Mouse (Mus musculus) embryo, embryonic 11 days (tissue): Measurements from ENCODE around the gene Hist2h2ab.
A peak's percentile ranks its signal among the peaks of the same experiment; 100 is the strongest.
"Not testable (repeated sequence)": the region's sequence is repeated elsewhere in the genome, so short reads cannot be mapped to it uniquely, and the experiment has no call there.

Experiments used
- DNase-seq: peaks from one replicate; pipeline ENCODE4 v3.0.0-alpha.2; 2015

Gene Hist2h2ab

DNA sequence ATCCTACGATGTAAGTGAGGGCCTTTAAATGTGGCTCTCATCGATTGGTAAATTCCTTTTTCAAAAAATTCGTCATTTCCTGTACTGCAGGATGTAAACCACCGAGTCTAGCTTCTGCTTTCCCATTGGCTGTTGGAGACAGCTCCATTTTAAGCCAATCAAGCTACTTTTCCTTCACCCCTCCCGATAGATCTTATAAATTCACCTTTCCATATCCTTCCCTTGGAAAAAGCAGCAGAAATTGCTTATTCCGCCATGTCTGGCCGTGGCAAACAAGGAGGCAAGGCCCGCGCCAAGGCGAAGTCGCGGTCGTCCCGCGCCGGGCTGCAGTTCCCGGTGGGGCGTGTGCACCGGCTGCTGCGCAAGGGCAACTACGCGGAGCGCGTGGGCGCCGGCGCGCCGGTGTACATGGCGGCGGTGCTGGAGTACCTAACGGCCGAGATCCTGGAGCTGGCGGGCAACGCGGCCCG is at the start of gene Hist2h2ab, which contains the start of gene Bola1:
Gene Hist2h2ab (plus strand): TSS at position 205 of the 470 bp plus-strand sequence.
Gene Bola1 (minus strand): TSS at position 49 of the 470 bp plus-strand sequence.
- DNase-seq, result peak; percentile 88

DNA sequence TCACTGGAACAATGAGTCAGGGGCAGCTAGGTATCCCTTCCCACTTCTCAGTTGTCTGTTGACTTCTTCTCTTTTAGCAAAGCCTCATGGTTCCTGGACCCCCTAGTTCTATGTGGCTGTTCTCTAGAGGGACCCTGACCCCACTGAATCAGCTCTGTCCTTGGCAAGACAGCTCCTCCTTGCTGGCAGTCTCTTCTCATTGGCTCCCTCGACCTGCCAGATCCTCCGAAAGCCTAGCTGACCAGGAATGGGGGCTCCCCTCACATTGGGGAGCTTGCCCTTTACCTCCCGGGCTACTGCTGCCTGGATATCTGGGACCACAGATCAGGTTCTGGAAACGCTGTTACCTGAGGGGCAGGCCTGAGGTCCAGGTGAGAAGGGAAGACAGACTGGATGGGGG is 49.4 kb upstream of the Hist2h2ab start:
- DNase-seq, result no peak

DNA sequence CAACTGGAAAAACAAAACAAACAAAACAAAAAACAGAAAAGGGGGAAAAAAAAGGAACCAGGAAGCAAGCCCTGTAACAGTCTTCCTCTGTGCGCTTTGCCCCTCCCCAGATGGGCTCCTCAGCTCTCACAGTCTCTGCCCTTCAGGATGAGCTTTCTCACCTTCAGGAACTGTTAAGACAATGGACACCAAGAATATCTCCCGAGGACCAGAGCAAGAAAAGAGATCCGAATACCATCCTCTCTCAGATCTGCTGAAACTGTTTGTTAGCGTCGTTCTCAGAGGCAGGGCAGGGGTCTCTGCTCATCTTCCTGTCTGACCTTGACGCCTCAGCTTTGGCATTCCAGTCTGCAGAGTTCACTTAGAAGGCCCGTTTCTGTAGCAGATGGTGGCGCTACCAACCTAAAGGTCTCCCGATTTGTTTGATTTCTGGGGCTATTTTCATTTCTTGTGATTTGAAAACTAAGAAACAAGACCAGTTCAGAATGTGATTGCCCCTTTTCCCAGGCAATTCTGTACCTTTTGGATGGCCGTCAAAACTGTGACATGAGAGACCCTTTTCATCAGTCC is 48.6 kb upstream of the Hist2h2ab start:
- DNase-seq, result no peak

DNA sequence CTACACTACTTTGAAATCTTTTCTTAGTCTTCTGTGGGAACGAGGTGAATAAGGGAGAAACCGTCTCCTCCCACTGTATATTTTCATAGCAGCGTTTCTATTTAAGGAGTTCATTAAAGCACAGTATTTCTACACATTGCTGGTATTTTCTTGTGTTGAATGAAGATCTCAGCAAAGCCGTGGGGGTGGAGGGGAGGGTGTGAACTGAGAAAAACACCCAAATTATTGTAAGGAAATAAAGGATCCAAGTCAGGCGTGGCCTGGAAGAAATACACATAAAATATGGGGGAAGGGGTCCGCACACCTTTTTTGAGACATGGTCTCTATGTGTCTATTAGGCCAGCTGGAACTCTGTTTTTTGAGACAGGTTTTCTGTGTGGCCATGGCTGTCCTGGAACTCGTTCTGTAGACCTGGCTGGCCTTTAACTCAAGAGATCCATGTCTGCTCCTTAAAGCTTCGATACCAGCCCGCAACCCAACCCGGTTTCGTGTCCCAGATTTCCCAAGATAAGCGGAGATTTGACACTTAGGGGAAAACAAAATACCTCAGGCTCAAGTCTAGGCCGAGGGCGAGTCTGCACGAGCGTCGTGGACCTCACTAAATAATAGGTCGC is 48.0 kb upstream of the Hist2h2ab start:
- DNase-seq, result no peak

DNA sequence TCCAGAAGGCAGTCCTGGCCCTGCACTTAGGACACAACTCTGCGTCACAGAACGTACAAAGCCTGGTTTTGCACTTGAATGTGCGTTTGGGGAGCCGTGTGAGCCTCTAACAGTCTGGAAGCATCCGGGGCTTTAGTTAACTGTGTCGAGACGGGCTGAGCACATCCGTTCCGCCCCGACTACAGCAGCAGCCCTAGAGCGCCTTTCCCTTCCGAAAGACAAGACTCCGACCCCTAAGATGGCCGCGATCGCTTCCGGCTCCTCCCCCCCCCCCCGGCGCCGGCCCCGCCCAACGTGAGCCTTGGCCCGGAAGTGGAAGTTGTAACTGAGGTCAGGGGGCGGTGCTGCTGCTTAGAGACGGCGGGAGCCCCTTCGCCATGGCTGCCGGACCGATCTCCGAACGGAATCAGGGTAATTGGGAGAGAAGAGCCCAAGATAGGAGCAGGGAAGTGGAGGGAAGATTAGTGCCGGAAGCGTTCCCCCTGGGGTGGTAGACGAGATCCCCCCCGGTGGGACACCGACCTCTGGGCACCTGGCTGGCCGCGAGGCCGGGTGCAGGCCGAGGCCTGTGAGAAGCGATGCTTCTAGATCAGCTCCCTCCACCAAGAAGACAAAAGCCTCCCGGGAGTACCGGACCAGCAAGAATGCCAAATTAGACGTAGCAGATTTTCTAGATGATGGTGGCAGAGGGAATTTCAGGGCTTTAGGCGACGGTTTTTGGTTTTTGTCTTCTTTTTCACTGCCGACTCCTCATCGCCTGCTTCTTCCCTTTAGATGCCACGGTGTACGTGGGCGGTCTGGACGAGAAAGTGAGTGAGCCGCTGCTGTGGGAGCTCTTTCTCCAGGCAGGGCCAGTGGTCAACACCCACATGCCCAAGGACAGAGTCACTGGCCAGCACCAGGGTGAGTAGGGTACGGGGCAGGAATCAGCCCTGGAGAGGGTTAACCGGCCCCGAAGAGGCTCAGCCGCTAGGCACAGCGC is 47.2 kb upstream of the Hist2h2ab start, which contains the start of gene Sf3b4:
Gene Sf3b4 (plus strand): TSS at position 136 of the 982 bp plus-strand sequence.
- DNase-seq, result peak; percentile 95

DNA sequence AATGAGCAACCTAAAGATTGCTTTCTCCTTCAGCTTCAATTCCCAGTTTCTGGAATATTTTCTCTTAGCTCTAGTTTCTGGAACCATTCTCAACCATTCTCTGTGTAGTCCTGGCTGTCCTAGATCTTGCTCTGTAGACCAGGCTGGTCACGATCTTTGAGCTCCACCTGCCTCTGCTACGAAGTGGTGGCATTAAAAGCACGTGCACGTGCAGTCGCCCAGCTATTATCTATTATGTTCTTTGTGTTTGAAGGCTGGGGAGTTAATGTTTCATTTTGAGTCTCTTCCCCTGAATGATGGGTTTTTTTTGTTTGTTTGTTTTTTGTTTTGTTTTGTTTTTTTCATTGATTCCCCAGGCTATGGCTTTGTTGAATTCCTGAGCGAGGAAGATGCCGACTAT is 46.5 kb upstream of the Hist2h2ab start:
- DNase-seq, result no peak

DNA sequence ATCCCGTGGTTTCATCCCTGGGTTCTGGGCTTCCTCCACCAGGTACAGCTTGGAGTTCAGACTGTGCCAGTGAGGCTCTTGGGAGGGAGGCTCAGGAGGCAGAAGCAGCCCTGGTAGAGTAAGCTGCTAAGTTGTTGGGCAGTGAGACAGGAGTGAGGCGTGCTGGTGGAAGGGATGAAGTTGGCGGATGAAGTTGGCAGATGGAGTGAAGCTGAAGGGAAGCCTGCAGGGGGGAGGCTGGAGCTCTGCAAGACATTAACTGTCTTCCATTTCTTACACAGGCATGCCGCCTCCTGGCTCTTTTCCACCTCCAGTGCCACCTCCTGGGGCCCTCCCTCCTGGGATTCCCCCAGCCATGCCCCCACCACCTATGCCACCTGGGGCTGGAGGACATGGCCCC is 45.6 kb upstream of the Hist2h2ab start:
- not testable (repeated sequence) for DNase-seq

DNA sequence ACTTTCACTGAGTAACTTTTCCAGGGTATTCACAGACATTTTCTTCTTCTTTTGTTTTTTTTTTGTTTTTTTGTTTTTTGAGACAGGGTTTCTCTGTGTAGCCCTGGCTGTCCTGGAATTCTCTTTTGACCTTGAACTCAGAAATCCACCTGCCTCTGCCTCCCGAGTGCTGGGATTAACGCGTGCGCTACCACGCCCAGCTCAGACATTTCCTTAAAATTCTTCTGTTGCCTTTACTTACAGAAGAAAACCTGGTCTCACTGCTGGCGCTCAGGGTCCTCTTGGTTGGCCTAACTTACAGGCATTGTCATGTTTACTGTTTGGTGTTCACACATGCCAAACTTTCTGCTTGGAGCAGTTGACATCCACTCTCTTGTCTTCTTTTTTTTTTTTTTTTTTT is 44.4 kb upstream of the Hist2h2ab start:
- DNase-seq, result no peak

DNA sequence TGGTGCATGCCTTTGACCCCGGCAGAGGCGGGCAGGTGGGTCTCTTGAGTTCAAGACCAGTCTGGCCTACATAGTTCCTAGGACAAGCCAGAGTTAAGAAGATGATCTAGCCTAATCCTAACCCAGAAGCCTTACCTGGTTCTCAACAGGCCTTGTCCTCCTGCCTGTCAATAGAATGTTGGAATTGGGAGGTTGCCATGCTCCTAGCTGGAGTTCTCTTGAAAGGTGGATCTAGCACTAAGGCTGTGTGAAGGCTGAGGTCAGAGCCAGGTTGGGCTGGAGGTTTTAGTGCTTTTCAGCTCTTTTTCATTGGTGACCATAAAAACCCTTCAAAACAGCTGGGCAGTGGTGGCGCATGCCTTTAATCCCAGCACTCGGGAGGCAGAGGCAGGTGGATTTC is 41.2 kb upstream of the Hist2h2ab start:
- DNase-seq, result no peak

DNA sequence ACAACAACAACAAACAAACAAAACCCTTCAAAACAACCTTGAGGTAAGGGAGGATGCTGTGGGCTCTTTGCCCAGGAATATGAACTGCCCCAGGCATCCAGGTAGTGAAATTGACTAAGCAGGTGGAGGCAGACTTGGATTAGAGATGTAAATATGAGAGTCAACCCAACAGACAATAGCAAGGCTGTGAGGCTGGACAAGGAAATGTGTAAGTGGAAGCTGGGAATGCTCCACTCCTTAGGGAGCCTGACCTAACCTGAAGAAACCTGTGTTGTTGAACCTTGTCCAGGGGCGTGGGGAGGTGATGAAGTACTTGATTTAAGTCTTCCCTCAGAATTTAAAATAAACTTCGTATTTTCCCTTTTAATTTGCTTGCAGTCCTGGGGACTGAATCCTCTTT is 40.8 kb upstream of the Hist2h2ab start:
- DNase-seq, result no peak

DNA sequence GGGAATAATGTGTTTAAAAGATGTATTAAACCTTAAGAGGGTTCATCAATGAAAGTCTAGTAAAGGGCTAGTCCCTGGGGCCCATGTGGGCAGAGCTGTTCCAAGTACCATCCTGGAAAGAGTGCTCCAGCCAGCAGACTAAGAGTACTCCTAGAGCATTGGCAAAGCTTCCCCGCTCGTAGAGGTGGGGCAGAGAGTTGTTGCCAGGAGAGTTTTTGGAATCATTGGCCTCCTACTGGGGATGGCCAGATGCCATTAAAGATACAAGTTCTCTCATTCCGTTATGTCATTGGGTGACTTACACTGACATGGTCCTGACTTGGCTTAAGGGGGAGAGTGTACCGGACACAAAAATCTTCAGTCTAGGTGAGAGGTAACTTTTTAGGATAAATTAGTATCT is 40.1 kb upstream of the Hist2h2ab start:
- no peak for DNase-seq

DNA sequence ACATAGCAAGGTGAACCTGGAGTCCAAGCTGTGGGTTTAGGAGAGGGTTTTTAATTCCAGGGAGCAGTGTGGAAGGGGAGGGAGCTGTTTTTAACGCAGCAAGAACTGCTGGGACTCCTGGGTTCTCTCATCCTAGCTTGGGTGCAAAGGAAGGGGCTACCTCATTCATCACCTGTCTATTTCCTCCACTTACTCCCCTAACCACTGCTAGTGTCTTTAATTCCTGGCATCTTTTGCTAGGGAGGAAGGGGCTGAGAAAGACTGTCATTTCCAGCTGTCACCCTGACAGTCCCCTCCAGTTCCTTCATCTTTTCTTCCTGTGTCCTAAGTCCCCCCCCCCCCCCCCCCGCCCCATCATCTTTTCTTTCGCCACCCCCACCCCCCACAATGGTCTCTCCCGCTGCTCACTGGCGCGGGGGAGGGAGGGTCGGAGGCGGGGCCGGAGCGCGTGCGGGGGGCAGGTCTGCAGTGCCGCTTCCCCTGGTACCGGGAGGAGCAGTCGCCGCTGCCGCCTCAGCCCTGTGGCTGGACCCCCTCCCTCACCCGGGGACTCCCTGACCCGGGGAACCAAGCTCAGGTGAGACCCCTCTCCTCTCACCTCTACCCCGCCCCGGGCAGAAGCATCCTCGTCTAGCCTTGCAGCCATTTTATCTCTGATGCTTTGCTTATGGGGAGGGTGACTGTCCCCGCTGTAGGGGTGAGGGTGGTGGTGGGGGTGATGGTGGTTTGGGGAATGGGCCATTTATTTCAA is 38.8 kb upstream of the Hist2h2ab start, which contains the start of gene Sv2a:
Gene Sv2a (plus strand): TSS at position 425 of the 751 bp plus-strand sequence.
- DNase-seq, result peak; percentile 64

DNA sequence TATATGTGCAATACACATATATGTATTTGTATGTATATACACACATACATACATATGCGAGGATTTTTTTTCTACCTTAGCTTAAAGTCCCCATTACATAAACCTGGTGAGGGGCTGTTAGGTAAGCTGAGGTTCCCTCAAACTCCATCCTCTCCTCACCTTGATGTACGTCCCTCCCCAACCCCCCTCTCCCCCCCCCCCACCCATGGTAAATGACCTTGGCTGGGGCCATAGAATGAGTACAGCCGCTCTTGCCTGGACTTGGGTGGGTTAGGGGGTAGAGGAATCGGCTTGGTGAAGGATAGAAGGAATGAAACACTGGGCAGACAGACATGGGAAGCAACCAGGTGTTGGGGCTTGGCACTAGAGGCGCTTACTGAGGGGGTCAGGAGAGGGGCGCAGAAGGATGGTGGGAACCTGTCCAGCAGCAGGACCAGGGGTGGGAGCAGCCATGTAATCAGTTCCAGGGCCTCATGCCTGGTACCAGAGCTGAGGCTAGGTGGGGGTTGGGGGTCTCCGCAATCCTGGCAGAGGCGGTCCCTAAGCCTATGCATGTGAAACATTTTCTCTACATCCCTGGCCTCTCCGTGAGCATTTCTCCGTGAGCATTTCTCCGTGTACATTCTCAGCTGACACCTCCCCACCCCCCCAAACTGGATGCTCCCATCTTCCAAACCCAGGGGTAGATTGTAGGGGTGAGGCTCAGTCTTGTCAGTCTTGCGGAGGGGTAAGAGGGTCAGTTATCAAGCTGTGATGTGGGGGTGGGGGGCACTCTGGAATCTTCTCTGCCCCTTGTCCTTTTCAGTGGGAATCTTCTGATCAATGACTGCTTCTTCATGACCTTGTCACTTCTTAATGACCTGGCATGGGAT is 37.9 kb upstream of the Hist2h2ab start:
- peak; percentile 36 for DNase-seq

DNA sequence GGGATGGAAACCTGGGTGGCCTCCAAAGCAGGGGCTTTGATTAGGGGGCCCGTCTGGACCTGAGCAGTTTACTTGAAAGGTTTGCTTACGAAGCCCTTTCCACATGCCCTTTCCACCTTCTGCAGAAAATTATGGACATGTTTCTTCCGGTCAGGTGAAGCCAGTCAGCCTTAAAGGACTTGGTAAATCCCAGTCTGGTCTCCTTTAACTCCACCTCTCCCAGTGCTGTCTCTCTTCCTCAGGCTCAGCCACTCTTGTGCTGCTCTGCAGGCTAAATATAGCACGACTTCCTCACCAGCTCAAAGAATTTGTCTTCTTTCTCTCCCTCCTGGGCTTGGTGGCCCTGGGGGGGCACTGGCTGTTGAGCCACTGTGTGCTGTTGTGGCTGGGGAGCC is 37.3 kb upstream of the Hist2h2ab start:
- no peak for DNase-seq

DNA sequence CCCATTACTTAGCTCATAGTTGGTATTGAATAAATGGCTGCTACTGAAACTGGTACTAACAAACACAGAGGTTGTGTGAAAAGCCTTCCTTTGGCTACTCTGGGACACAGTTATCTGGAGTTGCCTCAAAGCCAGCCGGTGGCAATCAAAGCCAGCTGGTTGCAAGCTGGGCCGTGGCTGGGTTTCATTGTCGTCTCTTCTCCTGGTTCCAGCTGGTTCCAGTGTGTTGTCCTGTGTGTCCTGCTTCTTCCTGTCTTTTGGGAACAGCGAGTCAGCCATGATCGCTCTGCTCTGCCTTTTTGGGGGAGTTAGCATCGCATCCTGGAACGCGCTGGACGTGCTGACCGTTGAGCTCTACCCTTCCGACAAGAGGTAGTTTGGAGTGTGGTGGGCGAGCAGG is 26.7 kb upstream of the Hist2h2ab start:
- DNase-seq, result no peak

DNA sequence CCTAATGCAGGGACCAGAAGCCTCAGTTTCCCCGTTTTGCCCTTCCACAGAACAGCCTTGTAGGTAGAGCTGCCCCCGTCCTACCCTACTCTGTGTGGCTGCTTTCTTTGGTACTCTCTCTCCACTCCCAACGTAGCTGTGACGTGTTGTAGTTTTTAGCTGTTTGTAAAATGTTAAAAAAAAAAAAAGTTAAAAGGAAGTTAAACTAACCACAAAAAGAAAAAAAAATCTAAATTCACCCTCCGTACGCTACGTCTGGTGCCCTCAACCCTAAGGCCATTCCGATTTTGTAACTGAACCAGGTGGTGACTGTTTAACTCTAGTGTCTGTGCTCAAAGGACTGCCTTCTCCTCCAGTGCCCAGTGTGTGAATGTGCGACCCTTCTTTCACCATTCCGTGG is 24.7 kb upstream of the Hist2h2ab start:
- no peak for DNase-seq

DNA sequence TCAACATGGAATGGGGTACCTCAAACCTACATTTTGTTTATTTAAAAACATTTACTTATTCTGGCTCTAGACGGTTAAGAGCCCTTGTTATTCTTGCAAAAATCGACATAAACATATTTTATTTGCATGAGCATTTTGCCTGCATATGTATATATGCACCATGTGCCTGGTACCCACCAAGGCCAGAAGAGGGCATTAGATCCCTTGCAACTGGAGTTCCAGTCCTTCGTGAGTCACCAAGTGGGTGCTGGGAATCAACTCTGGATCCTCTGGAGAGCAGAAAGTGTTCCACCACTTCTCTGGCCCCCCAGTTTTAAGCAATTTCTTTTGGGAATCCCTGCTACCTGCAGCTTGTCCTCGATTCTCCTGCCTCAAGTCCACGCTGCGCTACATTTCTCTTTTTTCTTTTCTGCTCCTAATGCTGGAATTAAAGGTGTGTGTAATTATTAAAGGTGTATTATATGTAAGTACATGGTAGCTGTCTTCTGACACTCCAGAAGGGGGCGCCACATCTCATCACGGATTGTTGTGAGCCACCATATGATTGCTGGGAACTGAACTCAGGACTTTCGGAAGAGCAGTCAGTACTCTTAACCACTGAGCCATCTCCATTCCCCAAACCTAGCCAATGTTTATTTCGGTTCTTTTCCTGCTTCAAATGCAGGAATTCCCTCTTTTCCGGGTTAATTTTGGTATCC is 23.9 kb upstream of the Hist2h2ab start:
- no peak for DNase-seq

DNA sequence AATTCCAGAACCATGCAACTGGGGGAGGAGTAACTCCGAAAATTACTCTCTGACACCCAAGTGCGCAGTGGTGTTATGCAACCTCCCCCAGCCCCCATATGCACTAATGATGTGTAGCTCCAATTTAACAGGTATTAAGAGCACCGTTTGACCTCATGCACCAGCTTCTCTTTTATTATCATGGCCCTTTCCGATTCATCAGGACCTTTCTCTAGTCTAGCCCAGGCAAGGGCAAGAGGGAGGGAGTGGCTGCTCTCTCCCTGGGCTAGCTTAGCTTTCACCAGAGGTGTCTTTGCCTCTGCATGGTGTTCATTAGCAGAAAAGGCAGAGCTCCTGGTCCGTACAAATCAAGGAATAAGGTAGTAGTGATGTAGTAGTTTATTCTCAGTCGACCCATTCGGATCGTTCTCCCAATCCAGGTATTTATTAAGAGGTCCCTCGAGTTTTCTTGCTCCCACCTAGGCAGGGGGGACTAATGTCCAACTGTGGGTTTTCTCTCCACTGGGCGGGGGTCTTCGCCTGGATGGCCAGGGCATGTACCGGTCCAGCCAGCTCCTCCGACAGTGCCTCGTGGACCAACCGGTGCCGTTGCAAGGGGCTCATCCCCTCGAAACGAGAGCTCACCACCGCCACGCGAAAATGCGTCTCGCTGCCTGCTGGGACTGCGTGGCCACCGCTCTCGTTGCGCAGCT is 23.1 kb upstream of the Hist2h2ab start:
- DNase-seq, result no peak

DNA sequence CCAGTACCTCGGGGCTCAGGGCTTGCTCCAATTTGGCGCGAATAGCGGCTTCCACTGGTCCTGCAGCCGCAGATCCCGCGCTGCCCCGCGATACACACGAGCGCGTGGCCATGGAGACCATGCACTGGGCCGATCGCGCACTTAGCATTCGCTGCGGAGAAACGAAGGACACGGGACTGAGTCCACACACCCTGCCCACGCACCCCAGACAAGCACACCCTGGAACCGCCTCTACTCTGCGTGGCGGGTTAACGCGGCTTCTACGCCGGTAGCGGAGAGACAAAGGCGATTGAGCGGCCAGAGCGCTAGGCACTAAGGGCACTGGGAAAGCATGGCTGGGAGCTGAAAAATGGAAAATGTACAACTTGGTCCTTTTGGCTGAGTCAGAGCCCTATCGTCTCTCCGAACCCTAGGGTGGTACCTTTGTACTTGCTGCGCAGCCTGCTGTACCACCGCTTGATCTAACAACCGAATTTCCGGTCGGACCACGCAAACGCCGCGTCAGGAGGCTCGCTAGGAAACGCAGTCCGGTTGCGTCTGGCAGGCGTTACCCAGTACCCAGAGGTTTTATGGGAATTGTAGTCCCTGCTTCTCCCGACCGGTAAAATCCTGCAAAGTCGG is 22.4 kb upstream of the Hist2h2ab start:
- DNase-seq, result peak; percentile 96

DNA sequence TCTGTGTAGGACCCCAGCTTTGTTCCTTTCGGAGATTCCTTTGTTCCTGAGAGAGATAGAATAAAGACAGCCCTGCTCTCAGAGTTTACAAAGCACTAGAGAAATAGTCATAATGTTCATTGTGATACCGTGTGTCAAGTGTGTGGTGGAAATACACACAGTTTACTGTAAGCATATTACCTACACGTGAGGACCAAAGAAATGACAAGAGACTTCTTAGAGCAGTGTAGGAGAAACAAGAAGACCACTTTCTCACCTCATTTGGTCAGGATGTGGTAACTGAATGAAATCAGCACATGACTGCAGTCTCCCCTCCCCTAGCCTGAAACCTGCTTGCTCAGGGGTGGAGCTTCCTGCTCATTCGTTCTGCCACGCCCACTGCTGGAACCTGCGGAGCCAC is 21.5 kb upstream of the Hist2h2ab start:
- peak; percentile 41 for DNase-seq
